Mouse (Mus musculus): ENCODE measurements around the gene Adprhl1.

Gene Adprhl1

GRCm38 (mm10) chr8:13229802-13230201, 24.2 kb downstream of the Adprhl1 start:
- no peak for DNase-seq (ENCODE audit: low spot score in 2 of 2)

- DNase-seq (ENCODE audit: low spot score in 2 of 2) = no peak
These were observed 24.9 kb downstream of the Adprhl1 start for GRCm38 (mm10) chr8:13228923-13229610.

DNA sequence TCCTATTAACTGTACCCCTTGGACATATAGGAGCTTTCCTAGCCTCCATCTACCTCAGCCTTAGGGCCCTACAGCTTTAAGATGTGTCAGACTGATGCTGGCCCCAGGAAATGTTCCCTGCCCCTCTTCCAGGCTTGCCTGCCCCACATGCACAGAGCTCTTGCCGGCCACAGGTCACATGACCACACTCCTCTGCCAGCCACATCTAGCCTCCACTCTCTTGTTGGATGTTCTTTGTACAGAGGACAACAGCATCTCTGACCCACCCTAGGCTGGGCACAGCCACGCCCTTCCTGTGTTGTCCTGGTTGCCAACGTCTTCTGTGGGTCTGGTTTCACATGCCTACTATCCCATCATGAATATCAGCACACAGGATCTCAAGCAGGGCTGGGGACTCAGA, 26.8 kb downstream of the Adprhl1 start:
- no peak for DNase-seq (ENCODE audit: low spot score in 2 of 2)

GRCm38 (mm10) chr8:13226288-13226687, 27.7 kb downstream of the Adprhl1 start:
- DNase-seq (ENCODE audit: low spot score in 2 of 2) = peak; percentile 43 to 58

DNA sequence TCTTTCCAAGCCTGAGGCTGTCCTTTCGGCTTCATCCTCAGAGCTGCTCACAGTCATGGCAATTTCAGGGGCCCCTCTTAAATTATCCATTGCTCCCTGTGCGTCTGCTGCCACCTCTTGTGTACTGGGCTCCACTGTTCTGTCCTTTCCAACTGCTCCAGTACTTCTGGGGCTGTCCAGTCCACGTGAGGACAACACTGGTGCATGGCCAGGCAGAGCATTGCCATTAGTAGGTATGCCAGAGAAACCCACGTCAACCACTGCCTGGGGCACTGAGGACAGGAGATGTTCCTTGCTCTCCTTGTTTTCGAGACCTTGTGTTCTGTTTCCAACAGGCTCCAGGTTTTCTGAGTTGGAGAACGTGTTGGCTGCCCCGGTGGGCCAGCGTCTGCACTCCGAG, 29.5 kb downstream of the Adprhl1 start:
- DNase-seq (ENCODE audit: low spot score in 2 of 2) = no peak

DNA sequence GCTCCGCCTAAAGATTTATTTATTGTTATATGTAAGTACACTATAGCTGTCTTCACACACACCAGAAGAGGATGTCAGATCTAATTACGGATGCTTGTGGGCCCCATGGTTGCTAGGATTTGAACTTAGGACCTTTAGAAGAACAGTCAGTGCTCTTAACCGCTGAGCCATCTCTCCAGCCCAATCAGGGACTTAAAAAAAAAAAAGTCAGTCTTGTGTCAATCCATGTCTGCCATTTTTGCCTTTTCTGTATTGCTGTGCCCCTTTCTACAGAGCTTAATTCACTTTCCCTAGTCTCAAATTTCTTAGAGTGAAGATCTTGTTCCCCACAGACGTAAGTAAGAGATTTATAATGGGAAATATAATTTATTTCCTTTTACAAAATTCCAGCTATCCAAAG, 35.5 kb downstream of the Adprhl1 start:
- no peak for DNase-seq (ENCODE audit: low spot score in 2 of 2)

DNA sequence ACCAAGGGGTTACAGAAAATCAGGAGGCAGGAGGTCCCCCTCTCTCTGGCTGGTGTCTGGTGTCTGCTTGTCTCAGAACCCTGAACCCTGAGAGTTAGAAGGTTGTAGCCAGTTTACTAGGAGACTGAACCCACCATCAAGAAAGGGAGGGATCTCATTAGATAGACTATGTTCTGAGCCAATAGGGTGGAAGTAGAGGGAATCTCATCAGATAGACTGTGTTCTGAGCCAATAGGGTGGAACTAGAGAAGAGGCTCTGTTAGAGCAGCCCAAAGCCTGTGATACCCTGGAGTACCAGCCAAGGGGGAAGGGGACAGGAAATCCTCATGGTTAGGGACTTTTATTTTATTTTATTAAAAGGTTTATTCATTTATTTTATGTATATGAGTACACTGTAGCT, 36.0 kb downstream of the Adprhl1 start:
- no peak for DNase-seq (ENCODE audit: low spot score in 2 of 2)

DNA sequence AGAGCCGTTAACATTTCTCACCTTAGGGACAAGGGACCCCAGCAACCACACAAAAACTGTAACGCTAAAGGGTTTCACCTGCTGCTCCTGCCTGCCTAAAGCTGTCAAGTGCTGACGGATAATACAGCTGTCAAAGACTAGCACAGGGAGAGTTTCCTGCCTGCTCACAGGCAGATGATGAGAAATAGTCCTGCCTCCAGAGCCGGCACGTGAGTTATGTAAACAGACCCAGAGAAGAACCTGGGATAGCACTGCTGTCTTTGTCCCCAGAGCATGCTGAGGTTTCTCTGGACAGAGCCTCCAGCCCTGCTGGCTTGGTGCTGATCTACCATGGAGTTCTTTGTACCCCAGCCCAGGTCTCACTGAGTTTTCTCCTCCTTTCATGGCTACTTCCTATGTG, 36.9 kb downstream of the Adprhl1 start:
- no peak for DNase-seq (ENCODE audit: low spot score in 2 of 2)

GRCm38 (mm10) chr8:13216386-13216785, 37.6 kb downstream of the Adprhl1 start:
- DNase-seq (ENCODE audit: low spot score in 2 of 2) = no peak

DNA sequence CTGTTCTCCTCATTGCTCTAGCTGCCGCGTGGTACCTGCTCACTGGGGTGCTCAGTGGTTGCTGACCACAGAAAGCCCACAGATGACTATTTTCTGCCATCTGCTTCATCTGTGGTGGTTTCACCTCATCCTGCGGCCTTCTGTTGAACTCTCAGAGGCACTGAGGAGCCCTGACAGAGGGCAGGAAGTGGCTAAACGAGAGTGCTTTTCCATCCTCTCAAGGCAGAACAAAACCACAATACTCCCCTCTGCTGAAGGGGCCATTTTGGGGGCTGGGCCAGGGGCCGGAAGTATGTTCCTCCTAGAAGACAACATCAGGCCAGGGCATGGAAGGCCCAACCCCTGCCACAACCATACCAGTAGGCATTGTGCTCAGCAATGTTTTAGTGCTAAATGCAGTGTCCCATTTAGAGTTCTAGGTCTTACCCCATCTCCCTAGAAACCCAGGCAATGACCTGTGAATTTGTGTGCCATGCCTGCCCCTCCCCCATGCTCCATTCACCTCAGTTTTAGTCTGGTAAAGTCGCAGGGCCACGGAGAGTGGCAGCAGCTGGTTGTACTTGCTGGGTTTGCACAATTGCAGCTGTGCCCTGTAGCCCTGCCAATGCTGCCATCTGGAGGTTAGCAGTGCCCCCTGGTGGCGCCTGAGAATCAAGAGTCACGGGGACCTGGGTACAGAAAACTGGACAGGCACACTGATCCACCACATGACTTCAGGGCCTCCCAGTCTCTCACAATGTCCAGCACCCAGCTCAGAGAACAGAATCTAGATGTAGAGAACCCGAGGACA, 40.3 kb downstream of the Adprhl1 start:
- peak; percentile 87 to 91 for DNase-seq (ENCODE audit: low spot score in 2 of 2)

- DNase-seq (ENCODE audit: low spot score in 2 of 2) = no peak
These were observed 44.2 kb downstream of the Adprhl1 start for GRCm38 (mm10) chr8:13209770-13210169.

GRCm38 (mm10) chr8:13208627-13209355, 45.2 kb downstream of the Adprhl1 start:
- no peak for DNase-seq (ENCODE audit: low spot score in 2 of 2)

GRCm38 (mm10) chr8:13206290-13206689, 47.7 kb downstream of the Adprhl1 start:
- no peak for DNase-seq (ENCODE audit: low spot score in 2 of 2)

GRCm38 (mm10) chr8:13205311-13205710, 48.7 kb downstream of the Adprhl1 start:
- no peak for DNase-seq (ENCODE audit: low spot score in 2 of 2)

- no peak for DNase-seq (ENCODE audit: low spot score in 2 of 2)
These were observed 49.4 kb downstream of the Adprhl1 start for GRCm38 (mm10) chr8:13204371-13205140.

- no peak for DNase-seq (ENCODE audit: low spot score in 2 of 2)
These were observed 50.5 kb downstream of the Adprhl1 start for GRCm38 (mm10) chr8:13203472-13203871.

GRCm38 (mm10) chr8:13202806-13203205, 51.2 kb downstream of the Adprhl1 start:
- DNase-seq (ENCODE audit: low spot score in 2 of 2) = no peak

DNA sequence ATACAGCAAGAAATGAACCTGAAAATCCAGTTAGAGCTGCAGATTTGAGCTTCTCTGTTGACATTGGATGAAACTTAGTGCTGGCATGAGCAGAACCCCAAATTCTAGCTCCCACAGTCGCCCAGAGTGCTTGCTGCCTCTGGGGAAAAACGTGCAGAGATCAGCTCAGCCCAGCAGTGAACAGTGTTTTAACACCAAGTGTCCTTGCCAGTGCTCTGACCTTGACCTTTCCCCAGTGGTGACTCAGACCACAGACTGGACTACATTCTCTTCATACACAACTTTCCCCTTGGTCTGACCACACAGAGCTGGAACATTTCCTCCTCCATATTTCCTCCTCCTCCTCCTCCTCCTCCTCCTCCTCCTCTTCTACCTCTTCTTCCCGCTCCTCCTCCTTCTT, 51.9 kb downstream of the Adprhl1 start:
- DNase-seq (ENCODE audit: low spot score in 2 of 2) = no peak

GRCm38 (mm10) chr8:13201013-13201334, 53.0 kb downstream of the Adprhl1 start:
- no peak for DNase-seq (ENCODE audit: low spot score in 2 of 2)

- peak in 1 of 2 experiments; percentile 54 for DNase-seq (ENCODE audit: low spot score in 2 of 2)
These were observed 53.5 kb downstream of the Adprhl1 start, which contains the start of gene Grtp1 for GRCm38 (mm10) chr8:13200301-13201012. Gene Grtp1 (minus strand): TSS chr8:13200620.

DNA sequence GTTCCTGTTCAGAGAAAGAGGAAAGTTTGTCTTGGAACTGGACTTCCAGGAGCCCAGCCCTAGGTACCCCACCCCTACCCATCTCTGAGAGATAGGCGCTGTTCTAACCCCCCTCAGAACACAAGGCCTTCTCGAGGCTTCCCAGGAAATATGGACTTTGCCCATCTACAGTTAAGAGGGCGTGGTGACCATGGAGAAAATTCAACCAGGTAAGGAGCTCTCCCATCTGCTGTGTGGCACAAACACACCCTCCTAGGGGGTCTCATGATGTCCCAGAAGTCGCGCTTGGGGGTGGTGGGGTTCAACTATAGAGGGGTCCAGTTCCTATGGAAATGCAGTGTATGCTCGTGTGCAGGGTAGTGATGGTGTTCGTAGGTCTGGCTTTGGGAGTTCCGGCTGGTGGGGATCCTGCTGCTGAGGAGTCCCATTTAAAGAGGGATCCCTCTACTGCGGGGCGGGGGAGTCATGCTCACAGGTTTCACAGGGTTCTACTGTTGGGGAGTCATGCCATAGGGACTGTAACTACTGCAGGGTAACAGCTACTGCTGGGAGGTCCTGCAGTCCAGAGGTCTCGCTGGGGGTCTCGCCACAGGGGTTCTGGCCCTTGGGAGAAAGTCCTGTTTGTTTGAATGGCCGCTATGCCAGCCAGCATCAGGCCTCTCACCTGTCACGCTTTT, 54.4 kb downstream of the Adprhl1 start:
- DNase-seq (ENCODE audit: low spot score in 2 of 2) = no peak
